Mouse (Mus musculus) midbrain, postnatal 0 days (tissue): ENCODE results near the gene Tspan31. TPM values are rescaled to one million over a fixed set of nuclear protein-coding genes. Genes with fewer than 3 reads are reported as not detected.

Source experiments
- ATAC-seq: fragments of 200-750 bp; cut with Nextera tagmentation; 2 replicates; pipeline ENCODE4 v1.8.0; 2017; ENCODE audit warnings: moderate number of reproducible peaks, mild to moderate bottlenecking, moderate TSS enrichment, moderate library complexity; ENCODE audit not compliant: low FRiP score
- DNase-seq: peaks from one replicate; pipeline ENCODE4 v3.0.0-alpha.2; 2015; ENCODE audit warnings: low spot score
- H3K27ac ChIP-seq: fragments of 300-500 bp; sonication (generic); 2 replicates; pipeline ENCODE4 v1.5.1; 2014; ENCODE audit warnings: low read depth, mild to moderate bottlenecking, low read length, mixed read lengths
- H3K27me3 ChIP-seq: fragments of 300-500 bp; sonication (generic); 2 replicates; pipeline ENCODE4 v1.6.1; 2014; ENCODE audit warnings: low read length, control low read depth, mixed read lengths; ENCODE audit not compliant: insufficient read depth
- H3K36me3 ChIP-seq: fragments of 300-500 bp; sonication (generic); 2 replicates; pipeline ENCODE4 v1.6.1; 2014; ENCODE audit warnings: low read length, control low read depth, mixed read lengths; ENCODE audit not compliant: insufficient read depth
- H3K4me1 ChIP-seq: fragments of 300-500 bp; sonication (generic); 2 replicates; pipeline ENCODE4 v1.6.1; 2014; ENCODE audit warnings: mild to moderate bottlenecking, control low read depth, antibody characterized with exemption, low read length, mixed read lengths; ENCODE audit not compliant: insufficient read depth
- H3K4me2 ChIP-seq: fragments of 300-500 bp; sonication (generic); 2 replicates; pipeline ENCODE4 v1.6.1; 2014; ENCODE audit warnings: low read depth, mild to moderate bottlenecking, low read length, mixed read lengths; ENCODE audit not compliant: poor library complexity, severe bottlenecking
- H3K4me3 ChIP-seq: fragments of 300-500 bp; sonication (generic); 2 replicates; pipeline ENCODE4 v1.5.1; 2014; ENCODE audit warnings: low read depth, mild to moderate bottlenecking, low read length, moderate library complexity
- H3K9ac ChIP-seq: fragments of 300-500 bp; sonication (generic); replicated peaks from 2 replicates; pipeline ENCODE4 v1.6.1; 2014; ENCODE audit warnings: mild to moderate bottlenecking, low read length, moderate library complexity, mixed read lengths; ENCODE audit not compliant: poor library complexity, severe bottlenecking
- H3K9me3 ChIP-seq: fragments of 300-500 bp; sonication (generic); 2 replicates; pipeline ENCODE4 v1.6.1; 2016; ENCODE audit warnings: low read length, control low read depth
- CTCF ChIP-seq: IDR thresholded peaks from 2 replicates; pipeline ENCODE4 v1.5.1; 2016; ENCODE audit warnings: antibody characterized with exemption, mild to moderate bottlenecking
- WGBS: fragments of 180-500 bp; shearing (Covaris S2); extraction: QIAGEN DNeasy Blood & Tissue Kit; methylation state at CpG from one replicate; pipeline ENCODE4 v1.1.7; 2014; 5-methylcytosine and 5-hydroxymethylcytosine counted together
- polyA plus RNA-seq: library from polyadenylated mRNA; unstranded; fragments of >200 nt; fragmentation: Nextera tagmentation; extraction: Ambion mirVana; gene quantifications from 2 replicates; pipeline ENCODE4 v1.2.1, GENCODE M21; 2015
- total RNA-seq: library from RNA; depleted of rRNA; stranded (reverse); fragments of >200 nt; gene quantifications from 2 replicates; pipeline ENCODE4 v1.2.3, GENCODE M21; 2014

The Tspan31 gene
- total and polyA plus RNA-seq, 2 experiments from 2014 or later: 101 to 122 TPM

DNA sequence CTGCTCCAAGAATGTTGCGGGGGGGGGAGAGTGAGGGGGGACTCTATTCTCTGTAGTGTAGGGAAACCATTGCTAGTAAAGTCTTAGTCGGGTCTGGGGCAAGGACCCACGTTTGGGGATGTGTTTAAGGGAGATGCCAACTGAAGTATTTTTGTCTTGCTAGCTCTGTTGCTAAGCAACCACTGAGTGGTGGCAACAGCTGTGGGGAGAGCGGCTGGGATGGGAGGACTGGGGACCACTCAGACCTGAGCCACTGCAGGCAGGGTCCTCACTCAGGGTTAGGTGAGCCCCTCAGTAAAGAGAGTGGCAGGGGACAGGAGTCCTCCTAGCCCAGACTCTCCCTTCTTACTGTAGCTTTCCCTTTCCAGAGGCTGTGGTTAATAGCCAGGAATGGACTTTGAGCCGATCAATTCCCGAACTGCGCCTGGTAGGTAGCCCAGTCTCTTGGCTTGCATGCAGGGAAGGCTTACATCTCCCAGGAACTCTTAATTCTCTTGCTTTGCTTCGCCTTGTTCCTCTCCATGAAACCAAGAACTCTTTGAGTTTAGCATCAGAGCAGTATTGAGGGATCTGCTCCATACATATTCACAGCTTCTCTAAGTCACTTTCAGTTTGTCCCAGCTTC is 12.0 kb upstream of the Tspan31 start:
- Histone ChIP-seq H3K9me3 (no peaks in the 10 kb centered on the region), H3K9ac (peak overlapping the region; percentile 95), H3K36me3 (peaks cover 28% of the 10 kb centered on the region), H3K4me3 (peak overlapping the region; percentile 83), H3K4me1 (peaks cover 18% of the 10 kb centered on the region; the same call in 1 of the 2 replicates), H3K27me3 (no peaks in the 10 kb centered on the region), H3K27ac (0 out of 2 replicates have a peak overlapping the region, but pooled peaks have one; percentile 26), H3K4me2 (peak overlapping the region; percentile 93)
- DNase-seq (peak; percentile 72), ATAC-seq (no peak)
- no peak for TF ChIP-seq CTCF
- WGBS: 27% methylated on average over 8 of the region's 8 CpGs

DNA sequence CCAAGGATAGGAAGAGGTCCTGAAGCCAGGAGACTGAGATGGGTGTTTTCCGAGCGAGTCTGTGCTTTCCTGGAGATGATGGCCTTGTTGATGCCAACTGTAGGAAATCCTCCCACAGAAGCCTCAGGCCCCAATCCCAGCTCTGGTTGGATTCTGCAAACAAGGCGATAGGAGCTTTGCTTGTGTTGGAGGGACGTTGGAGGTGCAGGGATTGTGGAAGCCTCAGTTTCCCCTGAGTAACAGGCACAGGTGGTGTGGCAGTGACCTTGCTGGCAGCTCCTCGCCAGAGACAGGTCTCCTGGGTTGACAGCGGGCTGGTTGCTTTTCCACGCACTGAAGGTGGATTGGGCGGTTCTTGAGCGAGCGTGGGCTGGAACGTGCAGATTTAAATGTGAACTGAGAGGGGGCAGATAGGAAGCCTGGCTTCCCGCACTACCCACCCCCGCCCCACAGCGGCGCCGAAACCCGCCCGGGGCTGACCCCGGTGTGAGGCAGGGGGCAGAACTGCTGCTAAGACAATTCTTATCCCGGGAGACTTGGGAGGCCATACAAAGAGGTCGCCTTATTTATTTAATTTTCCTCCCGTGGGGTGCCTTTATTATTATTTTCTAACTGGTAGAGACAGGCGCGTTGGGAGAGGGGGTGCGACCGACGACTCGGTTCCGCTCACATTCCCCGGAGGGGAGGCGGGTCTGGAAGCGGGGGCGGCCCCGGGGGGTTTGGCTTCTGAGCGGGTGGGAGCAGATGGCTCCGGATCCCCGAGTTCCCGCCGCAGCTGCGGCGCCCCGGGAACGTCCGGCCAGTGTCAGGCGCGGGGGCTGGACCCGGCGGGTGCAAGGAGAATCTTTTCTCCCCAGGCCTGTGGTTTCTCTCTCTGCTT is 11.1 kb upstream of the Tspan31 start:
- peak overlapping the region; percentile 93 for H3K4me2 ChIP-seq
- H3K9me3 ChIP-seq: no peaks in the 10 kb centered on the region
- WGBS: 5% methylated on average over 42 of the region's 48 CpGs
- H3K4me1 ChIP-seq: peaks cover 20% of the 10 kb centered on the region; the same call in 1 of the 2 replicates
- no peaks in the 10 kb centered on the region for H3K27me3 ChIP-seq
- H3K4me3 ChIP-seq: peak overlapping the region; percentile 83
- DNase-seq: no peak
- H3K27ac ChIP-seq: peak overlapping the region; percentile 13
- ATAC-seq: no peak
- peaks cover 24% of the 10 kb centered on the region for H3K36me3 ChIP-seq
- H3K9ac ChIP-seq: peak overlapping the region; percentile 95
- TF ChIP-seq CTCF: peak; percentile 28

DNA sequence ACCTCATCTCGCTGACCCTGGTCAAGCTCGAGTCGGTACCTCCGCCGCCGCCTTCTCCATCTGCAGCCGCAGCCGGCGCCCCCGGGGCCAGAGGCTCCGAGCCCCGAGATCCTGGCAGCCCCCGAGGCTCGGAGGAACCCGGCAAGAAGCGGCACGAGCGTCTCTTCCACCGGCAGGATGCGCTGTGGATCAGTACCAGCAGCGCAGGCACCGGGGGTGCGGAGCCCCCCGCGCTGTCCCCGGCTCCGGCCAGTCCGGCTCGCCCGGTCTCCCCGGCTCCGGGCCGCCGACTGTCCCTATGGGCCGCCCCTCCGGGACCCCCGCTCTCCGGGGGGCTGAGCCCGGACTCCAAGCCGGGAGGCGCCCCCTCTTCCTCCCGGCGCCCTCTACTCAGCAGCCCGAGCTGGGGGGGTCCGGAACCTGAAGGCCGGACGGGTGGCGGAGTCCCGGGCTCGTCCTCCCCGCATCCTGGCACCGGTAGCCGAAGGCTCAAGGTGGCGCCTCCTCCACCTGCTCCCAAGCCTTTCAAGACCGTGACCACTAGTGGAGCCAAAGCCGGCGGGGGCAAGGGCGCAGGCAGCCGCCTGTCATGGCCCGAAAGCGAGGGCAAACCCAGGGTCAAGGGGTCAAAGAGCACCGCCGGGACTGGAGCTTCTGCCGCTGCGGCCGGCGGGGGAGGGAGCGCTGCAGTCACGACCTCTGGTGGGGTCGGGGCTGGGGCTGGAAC is 9.8 kb upstream of the Tspan31 start:
- TF ChIP-seq CTCF: peak; percentile 57
- peak; percentile 55 for DNase-seq
- Histone ChIP-seq H3K4me3 (peak overlapping the region; percentile 83), H3K27me3 (no peaks in the 10 kb centered on the region), H3K36me3 (peaks cover 16% of the 10 kb centered on the region), H3K9ac (peak overlapping the region; percentile 95), H3K4me2 (peak overlapping the region; percentile 93), H3K27ac (peak overlapping the region; percentile 94), H3K4me1 (peaks cover 23% of the 10 kb centered on the region; the same call in 1 of the 2 replicates), H3K9me3 (no peaks in the 10 kb centered on the region)
- no peak for ATAC-seq
- WGBS: 2% methylated on average over 63 of the region's 70 CpGs

DNA sequence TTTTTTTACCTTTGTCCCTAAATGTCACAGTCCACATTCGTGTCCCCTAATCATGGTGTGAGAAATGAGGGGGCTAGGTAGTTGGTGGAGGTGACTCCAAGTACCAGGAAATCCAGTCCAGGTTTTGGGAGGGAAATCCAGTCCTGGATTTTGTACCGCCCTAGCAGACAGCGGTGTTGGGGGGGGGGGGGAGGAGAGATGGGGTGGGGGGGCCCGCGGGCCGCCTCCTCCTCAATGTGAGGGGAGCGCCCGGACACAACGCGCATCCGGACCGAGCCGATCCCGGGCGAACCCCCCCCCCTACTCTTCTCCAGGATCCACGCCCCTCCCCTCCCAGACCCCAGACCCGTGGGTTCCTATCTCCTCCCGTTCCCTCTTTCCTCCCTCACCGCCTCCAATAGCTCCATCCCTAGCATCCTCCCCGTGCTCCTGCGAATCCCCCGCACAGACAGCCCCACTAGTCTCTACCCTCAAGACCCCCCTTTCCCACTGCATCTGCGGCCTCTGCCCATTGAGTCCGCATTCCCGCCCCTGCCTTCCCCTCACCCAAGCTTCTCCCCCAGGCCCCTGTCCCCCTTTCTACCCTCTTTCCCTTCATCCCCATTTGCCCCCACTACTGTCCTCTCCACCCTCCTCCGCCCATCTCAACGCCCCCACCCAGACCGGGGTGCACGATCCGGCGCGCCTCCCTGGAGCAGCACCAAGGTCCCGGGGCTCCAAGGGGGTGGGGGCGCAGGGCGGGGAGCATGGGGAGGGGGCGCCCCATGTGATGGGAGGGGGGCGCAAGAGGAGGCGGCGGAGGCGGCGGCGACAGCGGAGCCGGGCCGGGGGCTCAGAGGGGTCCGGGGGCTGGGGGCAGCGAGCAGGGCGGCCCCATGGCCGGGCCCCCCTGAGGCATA is 8.9 kb upstream of the Tspan31 start:
- ATAC-seq: peak; percentile 72
- Histone ChIP-seq H3K9ac (peak overlapping the region; percentile 95), H3K27ac (peak overlapping the region; percentile 94), H3K9me3 (no peaks in the 10 kb centered on the region), H3K4me1 (peaks cover 23% of the 10 kb centered on the region; the same call in 1 of the 2 replicates), H3K27me3 (no peaks in the 10 kb centered on the region), H3K36me3 (peaks cover 7% of the 10 kb centered on the region; the same call in 1 of the 2 replicates), H3K4me3 (peak overlapping the region; percentile 83), H3K4me2 (peak overlapping the region; percentile 93)
- TF ChIP-seq CTCF: no peak
- DNase-seq: peak; percentile 87
- 1% methylated on average over 24 of the region's 49 CpGs for WGBS
